Mouse (Mus musculus): Measurements from ENCODE around the gene Itgal.

DNA sequence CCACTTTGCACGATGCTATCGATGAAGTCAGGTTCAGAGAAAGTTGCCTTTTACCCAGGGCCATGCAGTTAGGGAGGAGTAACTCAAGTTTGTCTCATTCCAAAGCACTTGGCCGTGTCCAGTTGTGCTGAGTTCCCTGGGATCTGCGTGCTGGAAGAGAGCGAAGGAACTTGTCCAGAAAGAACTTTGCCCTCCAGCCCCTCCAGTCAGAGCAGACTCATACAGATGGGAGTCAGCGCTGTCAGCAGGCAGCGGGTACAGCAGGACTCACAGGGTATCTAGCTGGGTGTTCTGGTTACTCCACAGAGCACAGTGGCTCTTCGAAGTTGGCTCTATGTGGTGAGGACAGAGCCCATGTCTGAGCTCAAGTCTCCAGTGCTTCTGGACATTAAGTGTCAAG lies 29.5 kb downstream of the Itgal start:
- no peak for TF ChIP-seq GATA1 (IDR thresholded peaks at IDR 0.05; ENCODE audit: borderline replicate concordance, low read length)
- TF ChIP-seq FLI1 (IDR thresholded peaks at IDR 0.05; ENCODE audit: low read length): no peak

Data from megakaryocyte, embryonic 14.5 days (primary cell).